Mouse (Mus musculus): ENCODE measurements at regions not wholly inside any gene's neighbourhood (a gene's known extent, or its start where the extent isn't known, plus 50 kb on each side); places are given as distances from the start of the nearest gene placed in this dataset.

DNA sequence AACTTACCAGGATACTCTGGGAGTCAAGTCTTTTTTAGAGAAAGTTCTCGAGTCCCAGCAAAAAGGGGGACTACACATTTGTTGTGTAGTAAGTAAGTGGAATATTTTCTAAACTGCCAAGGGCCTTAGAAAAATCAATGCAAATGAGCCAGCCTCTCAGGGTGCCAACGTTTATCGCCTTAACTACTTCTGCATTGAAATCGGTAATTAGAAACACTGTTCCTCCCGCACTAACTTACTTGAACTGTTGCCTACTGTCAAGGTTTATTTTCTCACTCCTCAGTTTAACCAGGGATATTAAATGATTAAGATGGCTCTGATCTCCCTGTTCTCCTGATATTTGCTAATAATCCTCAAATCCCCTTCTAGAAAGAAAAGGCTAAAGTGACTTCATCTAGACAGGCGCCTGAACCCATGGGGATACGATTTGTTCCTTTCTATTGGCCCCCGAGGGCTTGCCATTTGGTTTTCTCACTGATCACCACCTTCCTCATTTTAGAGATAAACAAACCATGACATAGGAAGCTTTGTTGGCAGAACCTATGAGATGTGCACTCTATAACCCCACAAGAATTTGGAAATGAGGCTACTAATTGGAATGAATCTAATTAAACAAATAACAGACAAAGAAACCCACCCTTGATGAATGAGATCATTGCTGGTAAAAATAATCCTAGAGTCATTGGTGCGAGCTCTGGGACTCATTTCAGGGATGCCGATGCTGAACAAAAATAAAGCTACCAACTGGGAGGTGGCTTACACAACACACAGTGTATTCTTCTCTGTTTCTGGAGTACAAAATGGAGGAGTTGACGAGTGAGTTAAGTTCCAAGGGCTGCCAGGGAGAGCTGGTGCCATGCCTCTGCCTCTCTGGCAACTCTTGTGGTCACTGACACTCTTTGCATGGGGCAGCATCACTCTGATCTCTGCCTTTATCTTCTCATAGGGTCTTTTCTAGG is 255.1 kb downstream of the Cep170 start:
- TF ChIP-seq CTCF (IDR thresholded peaks at IDR 0.05; ENCODE audit: extremely low read depth, insufficient read length, insufficient replicate concordance, low read depth, low read length) = no peak
- no peak for TF ChIP-seq POLR2A (IDR thresholded peaks at IDR 0.05; ENCODE audit: low read depth, low read length)

All from small intestine, adult 2 months (tissue).